Mouse (Mus musculus) G1E (cell line): ENCODE measurements around the gene Hes7.

Source experiments
- CTCF ChIP-seq: IDR thresholded peaks from 2 replicates; pipeline ENCODE4 v1.5.1; 2012; ENCODE audit warnings: low read depth, low read length, inconsistent platforms, mixed read lengths
- GATA1 ChIP-seq: IDR thresholded peaks from 2 replicates; pipeline ENCODE4 v1.6.1; 2012; ENCODE audit warnings: borderline replicate concordance, low read length, inconsistent platforms, mixed read lengths

GRCm38 (mm10) chr11:69111865-69112264 is 8.3 kb upstream of the Hes7 start:
- TF ChIP-seq CTCF: no peak
- no peak for TF ChIP-seq GATA1
